Mouse (Mus musculus) cerebellum, postnatal 4 days (tissue): ENCODE results near the gene Sec63.

ENCODE experiments used
- DNase-seq, 2 experiments: peaks; one replicate each; pipeline ENCODE4 v3.0.0; 2022; ENCODE audit warnings: low spot score in 2 of 2, mixed read lengths in 1 of 2

Gene Sec63

GRCm38 (mm10) chr10:42830007-42830406, 68.7 kb downstream of the Sec63 start:
- no peak for DNase-seq

- no peak for DNase-seq
Observed at GRCm38 (mm10) chr10:42830409-42830808, 69.1 kb downstream of the Sec63 start.

GRCm38 (mm10) chr10:42832677-42833076, 71.4 kb downstream of the Sec63 start:
- DNase-seq, result peak in 1 of 2 experiments; percentile 14

GRCm38 (mm10) chr10:42833871-42834727, 72.8 kb downstream of the Sec63 start:
- DNase-seq, result no peak

- DNase-seq, result no peak
Observed at GRCm38 (mm10) chr10:42838106-42838505, 76.8 kb downstream of the Sec63 start.

DNA sequence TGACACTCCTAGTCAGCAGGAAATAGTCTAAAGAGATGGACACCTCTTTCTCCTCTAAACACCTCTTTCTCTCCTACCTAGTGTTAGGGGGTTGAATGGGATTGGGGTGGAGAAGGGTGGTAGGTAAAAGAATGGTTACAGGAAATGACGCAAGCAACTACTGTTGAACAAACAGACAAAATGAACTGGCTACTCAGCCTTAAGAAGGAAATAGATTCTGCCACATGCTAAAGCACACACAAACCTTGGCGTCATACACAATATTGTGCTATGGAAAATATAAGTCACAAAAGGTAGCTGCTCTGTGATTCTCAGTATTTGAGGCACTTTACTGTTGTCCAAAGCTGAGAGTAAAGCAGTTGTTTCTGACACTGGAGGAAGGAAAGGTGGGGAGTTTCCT, 77.4 kb downstream of the Sec63 start:
- DNase-seq, result no peak

DNA sequence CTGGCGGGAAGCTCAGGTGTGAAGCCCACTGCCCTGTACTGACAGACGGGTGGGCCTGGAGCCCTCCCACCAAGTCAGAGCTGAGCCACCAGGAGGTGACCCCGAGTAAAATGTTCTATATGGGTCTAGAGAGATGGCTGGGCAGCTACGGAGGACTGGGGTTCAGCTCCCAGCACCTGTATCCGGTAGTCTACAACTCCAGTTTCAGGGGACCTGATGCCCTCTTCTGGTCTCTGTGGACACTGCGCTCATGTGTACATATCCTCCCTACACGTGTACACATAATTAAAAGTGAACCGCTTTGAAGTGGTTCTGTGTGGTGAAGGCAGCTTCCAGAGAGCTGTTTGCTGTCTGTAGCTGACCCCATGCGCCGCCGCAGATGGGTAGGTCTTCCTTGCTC, 78.7 kb downstream of the Sec63 start:
- no peak for DNase-seq

DNA sequence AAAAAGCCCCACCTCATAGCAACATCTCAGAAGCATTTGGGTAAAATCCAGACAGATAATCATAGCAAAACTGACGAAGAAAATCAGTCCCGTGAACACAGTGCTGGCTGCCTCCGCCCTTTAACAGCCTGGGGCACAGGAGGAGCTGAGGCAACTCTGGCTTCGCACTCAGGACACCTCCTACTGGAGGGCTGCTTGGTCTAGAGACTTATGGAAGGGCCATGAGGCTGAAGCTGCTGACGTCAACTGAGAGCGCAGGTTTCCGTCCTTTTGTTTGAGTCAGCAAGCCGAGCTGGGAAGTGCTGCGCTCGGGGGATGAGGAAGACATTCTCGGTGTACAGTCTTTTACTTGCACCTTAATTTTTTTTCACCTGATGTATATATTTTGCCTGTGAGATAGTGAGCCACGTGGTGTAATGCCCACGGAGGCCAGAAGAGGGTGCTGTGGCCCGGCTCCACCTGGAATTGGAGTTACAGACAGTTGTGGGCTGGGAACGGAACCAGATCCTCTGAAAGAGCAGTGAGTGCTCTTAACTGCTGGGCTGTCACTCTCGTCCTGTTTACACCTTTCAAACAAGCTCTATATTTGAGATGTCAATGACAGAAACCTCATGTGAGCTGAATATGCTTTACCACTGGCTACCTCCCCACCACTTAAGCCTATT, 80.4 kb downstream of the Sec63 start:
- no peak for DNase-seq

DNA sequence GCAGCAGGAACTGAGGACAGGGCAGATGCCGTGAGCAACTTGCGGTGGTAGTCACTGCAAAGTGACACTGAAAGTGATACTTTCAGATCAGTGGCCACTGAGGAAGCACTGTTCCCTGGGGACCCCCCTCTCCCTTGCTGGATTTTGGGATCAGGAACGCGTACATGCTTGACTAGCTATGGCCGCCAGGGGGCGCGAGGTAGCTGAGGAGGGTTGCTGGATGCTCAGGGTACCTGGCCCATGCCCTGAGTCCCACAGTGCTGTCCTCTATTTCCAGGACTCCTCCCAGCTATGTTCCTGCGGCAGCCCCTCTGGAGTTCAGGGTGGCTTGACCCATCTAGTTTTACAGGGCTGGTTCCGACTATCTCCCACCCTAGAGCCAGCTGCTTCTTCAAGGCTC, 81.1 kb downstream of the Sec63 start:
- peak; percentile 63 to 80 for DNase-seq

DNA sequence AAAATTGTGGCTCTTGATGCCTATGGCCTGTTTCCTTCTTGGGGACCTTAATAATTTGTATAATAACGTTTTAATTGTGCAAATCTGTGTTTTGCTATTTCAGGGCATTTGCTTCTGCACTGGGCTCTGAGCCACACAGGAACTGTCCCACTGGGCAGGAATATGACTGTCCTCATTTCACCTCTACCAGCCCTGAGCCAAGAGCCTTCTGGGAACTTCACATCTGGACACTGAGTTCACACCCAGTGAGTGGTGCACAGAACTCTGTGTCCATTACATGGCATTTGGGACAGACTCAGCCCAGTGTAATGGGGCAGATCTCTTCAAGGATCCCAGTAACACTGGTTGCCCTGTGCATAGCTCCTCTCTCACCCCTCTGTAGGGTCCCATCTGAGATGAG, 82.1 kb downstream of the Sec63 start:
- no peak for DNase-seq

DNA sequence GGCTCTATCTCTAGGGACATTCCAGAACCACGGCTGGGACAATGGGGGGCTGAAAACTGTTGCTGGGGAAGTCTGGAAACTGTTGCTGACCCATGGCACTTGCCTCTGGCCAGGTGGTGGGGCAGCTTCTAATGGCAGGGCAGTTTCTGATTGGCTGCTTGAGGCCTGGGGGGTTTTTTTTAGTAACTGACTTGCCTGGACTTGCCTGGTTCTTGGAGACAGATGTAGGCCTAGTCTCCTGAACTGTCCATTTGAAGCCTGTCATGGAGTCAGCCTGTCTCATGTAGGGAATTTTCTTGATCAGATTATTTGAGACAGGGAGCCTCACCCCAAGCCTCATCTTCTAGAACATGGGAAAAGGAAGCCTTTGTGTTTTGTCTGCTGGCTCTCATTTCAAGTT, 84.2 kb downstream of the Sec63 start:
- DNase-seq, result no peak

- DNase-seq, result no peak
Observed at GRCm38 (mm10) chr10:42848179-42849080, 87.1 kb downstream of the Sec63 start.

DNA sequence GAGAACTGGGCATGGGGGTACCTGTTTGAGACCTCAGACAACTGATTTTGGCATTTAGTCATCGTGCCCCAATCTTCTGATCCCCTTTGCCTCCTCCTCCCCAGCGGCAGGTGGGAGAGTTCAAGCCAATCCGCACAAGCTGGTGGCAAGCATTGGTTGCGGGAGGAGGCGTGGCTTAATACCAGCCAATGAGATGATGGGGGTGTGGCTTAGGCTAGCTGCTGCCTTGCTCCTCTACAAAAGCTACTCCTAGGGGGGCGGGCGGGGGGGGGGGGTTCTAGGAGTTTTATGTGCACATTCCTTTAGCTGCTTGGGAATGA, 87.7 kb downstream of the Sec63 start:
- no peak for DNase-seq

DNA sequence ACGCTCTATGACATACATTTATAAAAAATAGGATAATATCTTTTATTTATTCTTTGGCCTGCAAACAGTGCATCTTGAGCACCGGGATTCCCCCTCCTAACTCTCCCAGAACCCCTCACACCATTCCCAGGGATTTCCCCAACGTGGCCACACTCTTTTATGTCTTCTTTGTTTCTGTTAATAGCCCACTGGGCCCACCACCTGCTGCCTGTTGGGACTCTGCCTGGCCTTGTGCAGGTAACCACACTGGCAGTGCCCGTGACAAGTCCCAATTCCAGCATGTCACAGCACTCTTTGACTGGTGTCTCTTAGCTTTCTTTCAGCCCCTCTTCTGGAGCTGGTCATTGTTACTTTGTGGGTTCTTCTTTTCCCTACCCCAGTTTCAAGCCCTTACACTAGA, 93.5 kb downstream of the Sec63 start:
- DNase-seq, result no peak

DNA sequence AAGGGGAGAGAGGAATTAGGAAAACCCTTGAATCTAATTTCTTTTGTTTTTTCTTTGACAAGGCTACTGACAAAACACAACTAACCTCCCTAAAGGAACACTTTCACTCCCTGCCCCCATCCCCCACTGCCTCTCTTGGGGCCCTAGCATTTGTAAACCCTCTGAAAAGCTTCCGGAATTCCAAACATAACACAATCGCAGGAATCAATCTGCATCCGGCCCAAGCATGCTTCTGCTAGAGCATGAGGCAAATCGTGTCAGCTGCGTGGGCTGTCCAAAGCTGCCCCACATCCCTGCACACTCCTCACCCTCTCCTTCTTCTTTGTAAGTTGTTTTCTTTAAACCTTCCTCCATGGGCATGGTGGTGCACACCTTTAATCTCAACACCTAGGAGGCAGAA, 94.0 kb downstream of the Sec63 start:
- DNase-seq, result no peak

DNA sequence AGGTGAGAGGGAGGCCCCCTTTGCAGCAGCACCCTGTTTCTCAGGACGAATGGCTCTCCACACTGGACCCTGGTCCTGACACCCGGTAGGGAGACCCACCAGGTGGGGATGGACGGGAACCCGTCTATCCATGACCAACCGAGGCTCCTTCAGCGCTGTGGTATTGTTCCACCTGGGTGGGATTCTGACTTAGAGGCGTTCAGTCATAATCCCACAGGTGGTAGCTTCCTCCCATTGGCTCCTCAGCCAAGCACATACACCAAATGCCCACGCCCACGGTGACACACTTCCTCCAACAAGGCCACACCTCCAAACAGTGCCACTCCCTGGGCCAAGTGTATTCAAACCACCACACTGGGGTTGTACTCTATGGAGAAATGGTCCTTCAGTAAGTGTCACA, 95.3 kb downstream of the Sec63 start:
- DNase-seq, result no peak

GRCm38 (mm10) chr10:42857021-42857420, 95.7 kb downstream of the Sec63 start:
- DNase-seq, result no peak

DNA sequence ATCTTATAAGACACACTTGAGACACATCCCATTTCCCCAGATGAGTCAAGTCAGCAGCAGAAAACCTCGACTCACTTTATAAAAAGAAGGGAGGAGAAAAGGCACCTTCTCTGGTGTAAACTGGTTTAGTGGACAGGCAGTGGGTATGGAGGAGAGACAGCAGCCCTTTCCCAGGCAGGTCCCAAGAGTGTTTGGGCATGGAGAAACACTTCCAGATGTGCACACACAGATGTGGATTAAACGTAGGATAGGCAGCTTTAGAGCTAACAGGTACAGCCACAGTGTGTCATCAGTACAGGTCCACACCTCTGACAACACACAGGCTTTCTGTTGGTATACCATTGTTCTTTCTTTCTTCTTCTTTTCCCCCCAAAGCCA, 98.5 kb downstream of the Sec63 start:
- no peak for DNase-seq

GRCm38 (mm10) chr10:42860159-42860911, 99.0 kb downstream of the Sec63 start, which contains the start of gene Scml4:
Gene Scml4, plus strand, starts transcription at chr10:42860370.
- peak in 1 of 2 experiments; percentile 11 for DNase-seq

DNA sequence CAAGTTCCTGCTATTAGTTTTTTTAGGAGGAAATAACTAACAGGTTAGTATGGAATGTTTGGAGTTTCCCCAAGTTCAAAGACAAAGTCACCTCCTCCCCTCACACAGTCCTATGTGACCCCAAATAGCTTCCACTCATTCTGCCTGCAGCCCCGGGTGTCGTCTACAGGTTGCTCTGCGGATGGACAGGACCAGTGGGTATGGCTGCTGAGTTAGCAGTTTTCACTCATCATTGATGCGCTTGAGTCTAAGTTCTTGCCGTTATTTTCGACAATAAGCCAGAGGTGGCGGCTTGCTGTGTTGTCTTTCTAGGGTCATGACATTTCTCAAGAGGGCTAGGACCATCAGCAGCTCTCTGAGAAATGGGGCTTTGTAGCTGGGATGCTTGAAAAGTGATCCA, 100.2 kb downstream of the Sec63 start:
- no peak for DNase-seq

DNA sequence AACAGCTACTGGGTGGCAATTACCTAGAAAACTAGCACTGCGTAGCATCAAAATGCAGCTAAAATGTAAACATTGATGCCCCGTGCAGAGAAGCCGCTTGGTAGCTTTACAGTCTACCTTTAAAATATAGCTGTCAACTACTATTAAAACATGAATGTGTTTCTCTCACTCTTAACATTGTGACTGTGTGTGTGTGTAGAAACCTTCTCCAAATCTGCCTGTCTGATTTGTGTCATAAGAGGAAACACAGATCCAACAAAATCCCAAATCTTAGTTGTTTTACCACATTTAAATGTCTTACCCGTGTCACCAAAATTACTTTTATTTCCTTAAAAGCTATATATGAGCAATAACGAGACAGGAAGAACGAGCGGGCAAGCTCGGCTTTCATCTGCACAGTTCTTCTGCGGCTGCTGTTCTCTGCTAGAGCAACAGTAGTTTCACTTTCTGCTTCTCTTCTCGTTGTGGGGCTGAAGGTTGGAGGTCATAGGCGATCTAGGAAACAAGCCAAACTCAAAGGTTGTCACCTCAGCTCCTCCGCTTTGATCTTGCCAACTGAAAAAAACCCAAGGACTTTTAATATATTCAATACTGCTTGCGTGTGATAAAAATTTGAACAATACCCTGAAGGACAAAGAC, 100.9 kb downstream of the Sec63 start:
- no peak for DNase-seq
